Mouse (Mus musculus): Measurements from ENCODE around the gene Ncoa7. TPM values are rescaled to one million over a fixed set of nuclear protein-coding genes. Genes with fewer than 3 reads are reported as not detected.
"Not testable (repeated sequence)": the region's sequence is repeated elsewhere in the genome, so short reads cannot be mapped to it uniquely, and the experiment has no call there.

The Ncoa7 gene
- total and polyA plus RNA-seq, 2 experiments from 2014 or later: 19.1 to 22.7 TPM

DNA sequence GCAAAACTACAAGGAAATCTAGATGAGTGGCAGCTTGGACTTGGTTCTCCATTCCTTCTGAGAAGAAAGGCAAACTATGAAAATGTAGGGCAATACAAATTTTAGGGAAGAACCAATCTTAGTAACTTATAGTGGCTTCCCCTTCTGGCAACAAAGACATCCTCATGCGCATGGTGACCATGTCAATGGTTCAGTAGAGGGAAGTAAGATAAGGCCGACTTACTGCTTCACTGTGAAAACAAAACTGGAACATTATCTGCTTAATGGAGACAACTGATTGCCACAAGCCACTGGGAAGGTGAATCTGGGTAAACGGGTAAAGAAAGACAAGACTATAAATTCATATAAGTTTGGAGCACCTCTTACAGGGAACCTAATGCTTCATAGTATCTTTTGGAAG, 128.3 kb downstream of the Ncoa7 start:
- H3K27ac ChIP-seq (ENCODE audit: low read depth, low read length): no peak overlapping the region
- H3K4me1 ChIP-seq (ENCODE audit: insufficient read depth): no peaks in the 10 kb centered on the region
- 96% methylated on average over 3 of the region's 3 CpGs for WGBS
- peaks cover 4% of the 10 kb centered on the region; the same call in 1 of the 2 replicates for H3K36me3 ChIP-seq (ENCODE audit: insufficient read depth)
- no peak overlapping the region for H3K4me3 ChIP-seq (ENCODE audit: low read depth, low read length)
- no peaks in the 10 kb centered on the region for H3K27me3 ChIP-seq (ENCODE audit: insufficient read depth, low read length)
- TF ChIP-seq CTCF (IDR thresholded peaks at IDR 0.05; ENCODE audit: low read depth): no peak
- no peak overlapping the region for H3K4me2 ChIP-seq (ENCODE audit: low read depth)
- no peaks in the 10 kb centered on the region for H3K9me3 ChIP-seq (ENCODE audit: low read length)
- no peak overlapping the region for H3K9ac ChIP-seq
- ATAC-seq: no peak
- no peak for DNase-seq

DNA sequence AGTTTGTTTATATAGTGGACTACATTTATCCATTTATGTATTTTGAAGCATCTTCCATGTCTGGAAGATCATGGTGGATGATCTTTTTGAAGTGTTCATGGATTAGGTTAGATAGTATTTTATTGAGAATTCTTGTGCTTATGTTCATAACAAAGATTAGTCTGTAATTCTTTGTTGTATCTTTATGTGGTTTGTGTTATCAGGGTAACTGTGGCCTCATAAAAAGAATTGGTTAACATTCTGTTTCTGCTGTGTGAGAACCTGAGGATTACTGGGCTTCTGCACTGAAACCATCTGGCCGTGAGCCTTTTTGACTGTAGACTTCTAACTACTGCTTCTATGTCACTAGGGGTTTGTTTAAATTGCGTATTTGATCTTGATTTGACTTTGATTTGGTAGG, 136.5 kb downstream of the Ncoa7 start:
- TF ChIP-seq CTCF (IDR thresholded peaks at IDR 0.05; ENCODE audit: low read depth): no peak
- ATAC-seq: no peak
- 88% methylated on average over 2 of the region's 2 CpGs for WGBS

DNA sequence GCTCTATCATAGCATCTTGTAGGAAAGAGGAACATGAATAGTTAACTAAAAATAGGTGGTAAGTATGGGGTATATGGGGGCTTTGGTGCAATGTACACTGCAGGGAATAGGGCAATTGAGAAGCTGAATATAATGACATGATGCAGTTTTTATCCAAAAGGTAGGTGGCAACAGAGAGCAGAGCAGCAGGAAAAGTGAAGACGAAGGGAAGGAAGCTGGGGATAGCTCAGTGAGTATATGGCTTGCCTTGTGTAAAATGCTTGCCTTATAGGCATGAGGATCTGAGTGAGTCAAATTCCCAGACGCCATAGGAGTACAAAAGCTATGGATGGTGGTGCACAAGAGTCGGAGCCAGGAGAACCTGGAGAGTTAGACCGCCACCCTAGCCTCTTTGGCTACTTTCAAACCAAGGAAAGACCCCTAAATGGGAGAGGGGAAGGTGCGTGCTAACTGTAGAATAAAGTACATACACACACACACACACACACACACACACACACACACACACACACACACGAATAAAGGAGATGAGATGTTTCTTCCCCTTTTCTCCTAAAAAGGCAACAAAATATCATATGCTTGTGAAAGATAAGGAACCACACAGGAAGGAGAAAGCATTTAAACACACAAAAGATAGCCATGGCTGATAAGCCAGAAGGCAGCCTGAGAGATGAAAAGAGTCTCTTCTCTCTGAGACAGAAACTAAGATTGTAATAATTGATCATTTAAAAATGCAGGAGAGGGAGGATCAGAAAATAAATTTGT, 142.4 kb downstream of the Ncoa7 start:
- 91% methylated on average over 6 of the region's 6 CpGs for WGBS

More for the DNA sequence above, 136.5 kb downstream of the Ncoa7 start:
- H3K27ac ChIP-seq (ENCODE audit: low read depth, low read length): no peak overlapping the region
- H3K4me2 ChIP-seq (ENCODE audit: low read depth): no peak overlapping the region
- no peaks in the 10 kb centered on the region for H3K4me1 ChIP-seq (ENCODE audit: insufficient read depth)
- H3K4me3 ChIP-seq (ENCODE audit: low read depth, low read length): no peak overlapping the region
- no peaks in the 10 kb centered on the region for H3K9me3 ChIP-seq (ENCODE audit: low read length)
- no peak overlapping the region for H3K9ac ChIP-seq
- DNase-seq: no peak
- no peaks in the 10 kb centered on the region for H3K27me3 ChIP-seq (ENCODE audit: insufficient read depth, low read length)
- H3K36me3 ChIP-seq (ENCODE audit: insufficient read depth): peaks cover 15% of the 10 kb centered on the region

DNA sequence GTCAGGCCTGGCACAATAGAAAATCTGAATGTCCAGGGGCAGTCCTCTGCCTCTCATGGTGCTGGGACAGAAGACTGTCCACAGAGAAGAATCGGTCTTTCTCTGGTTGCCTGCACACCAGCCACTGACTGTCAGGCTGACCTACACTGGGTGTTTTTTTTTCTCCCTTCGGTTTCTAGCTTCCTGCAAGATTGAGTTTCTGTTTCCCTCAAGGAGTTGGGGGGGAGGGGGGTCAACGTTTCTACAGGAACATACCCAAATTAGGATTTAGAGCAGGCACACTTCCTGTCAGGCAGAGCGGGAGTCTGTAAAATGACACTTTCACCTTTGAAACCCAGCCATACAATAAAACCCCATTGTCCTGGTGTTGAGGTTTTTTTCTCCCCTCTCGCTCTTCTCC, 147.5 kb downstream of the Ncoa7 start:
- Histone ChIP-seq H3K9me3 (ENCODE audit: low read length) (no peaks in the 10 kb centered on the region), H3K27ac (ENCODE audit: low read depth, low read length) (no peak overlapping the region), H3K27me3 (ENCODE audit: insufficient read depth, low read length) (no peaks in the 10 kb centered on the region), H3K4me2 (ENCODE audit: low read depth) (no peak overlapping the region), H3K36me3 (ENCODE audit: insufficient read depth) (peaks cover 39% of the 10 kb centered on the region), H3K4me3 (ENCODE audit: low read depth, low read length) (no peak overlapping the region), H3K4me1 (ENCODE audit: insufficient read depth) (no peaks in the 10 kb centered on the region), H3K9ac (no peak overlapping the region)
- TF ChIP-seq CTCF (IDR thresholded peaks at IDR 0.05; ENCODE audit: low read depth): no peak
- WGBS: 27% methylated on average over 5 of the region's 5 CpGs
- DNase-seq (no peak), ATAC-seq (no peak)

More for the DNA sequence above, 142.4 kb downstream of the Ncoa7 start:
- no peak for DNase-seq
- ATAC-seq: no peak
- Histone ChIP-seq H3K27ac (ENCODE audit: low read depth, low read length) (no peak overlapping the region), H3K36me3 (ENCODE audit: insufficient read depth) (peaks cover 37% of the 10 kb centered on the region), H3K4me3 (ENCODE audit: low read depth, low read length) (no peak overlapping the region), H3K27me3 (ENCODE audit: insufficient read depth, low read length) (no peaks in the 10 kb centered on the region), H3K4me1 (ENCODE audit: insufficient read depth) (no peaks in the 10 kb centered on the region), H3K4me2 (ENCODE audit: low read depth) (no peak overlapping the region), H3K9me3 (ENCODE audit: low read length) (no peaks in the 10 kb centered on the region), H3K9ac (no peak overlapping the region)
- TF ChIP-seq CTCF (IDR thresholded peaks at IDR 0.05; ENCODE audit: low read depth): peak; percentile 34

DNA sequence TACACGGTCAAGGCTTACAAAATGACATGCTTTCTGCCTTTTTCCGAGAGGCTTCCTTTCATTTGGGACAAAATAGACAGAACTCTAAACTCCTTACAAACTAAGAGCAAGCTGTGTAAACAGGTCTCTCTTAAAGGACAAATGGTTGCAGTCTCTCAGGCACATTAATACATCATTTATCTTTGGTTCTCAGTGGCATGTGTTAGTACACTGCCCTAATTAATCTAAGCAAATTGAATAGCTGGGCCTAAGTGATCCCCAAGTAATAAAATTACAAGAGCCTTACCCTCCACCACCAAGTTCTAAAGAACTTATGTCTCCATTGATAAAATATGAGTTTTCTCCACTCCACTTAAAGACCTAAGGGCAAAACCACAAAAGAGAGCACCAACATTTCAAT, 155.4 kb downstream of the Ncoa7 start:
- no peaks in the 10 kb centered on the region for H3K27me3 ChIP-seq (ENCODE audit: insufficient read depth, low read length)
- H3K4me2 ChIP-seq (ENCODE audit: low read depth): no peak overlapping the region
- no peak overlapping the region for H3K9ac ChIP-seq
- H3K4me3 ChIP-seq (ENCODE audit: low read depth, low read length): no peak overlapping the region
- H3K36me3 ChIP-seq (ENCODE audit: insufficient read depth): peaks cover 19% of the 10 kb centered on the region
- no peak for TF ChIP-seq CTCF (IDR thresholded peaks at IDR 0.05; ENCODE audit: low read depth)
- H3K4me1 ChIP-seq (ENCODE audit: insufficient read depth): no peaks in the 10 kb centered on the region
- DNase-seq (no peak), ATAC-seq (no peak)
- WGBS: 75% methylated on average over 2 of the region's 2 CpGs
- H3K27ac ChIP-seq (ENCODE audit: low read depth, low read length): no peak overlapping the region
- H3K9me3 ChIP-seq (ENCODE audit: low read length): no peaks in the 10 kb centered on the region

DNA sequence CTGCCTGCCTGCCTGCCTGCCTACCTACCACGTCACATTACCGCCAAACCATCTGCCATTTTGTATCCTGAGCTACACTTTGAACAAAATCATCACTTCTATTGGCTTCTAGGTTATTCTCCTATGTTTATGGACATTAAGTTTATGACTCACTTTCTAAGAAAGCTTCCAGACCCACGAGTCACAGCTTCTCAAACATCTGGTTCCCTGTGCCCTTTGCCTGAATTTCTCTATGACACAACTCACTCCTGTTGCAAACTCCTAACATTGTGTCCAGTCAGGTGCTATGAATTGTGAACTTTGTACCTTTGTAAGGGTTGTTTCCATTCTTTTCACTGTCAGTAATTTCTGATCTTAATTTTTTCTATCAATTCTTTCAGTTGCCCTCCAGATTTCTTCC, 164.9 kb downstream of the Ncoa7 start:
- Histone ChIP-seq H3K4me1 (ENCODE audit: insufficient read depth) (no peaks in the 10 kb centered on the region), H3K4me3 (ENCODE audit: low read depth, low read length) (no peak overlapping the region), H3K27me3 (ENCODE audit: insufficient read depth, low read length) (no peaks in the 10 kb centered on the region), H3K4me2 (ENCODE audit: low read depth) (no peak overlapping the region), H3K27ac (ENCODE audit: low read depth, low read length) (no peak overlapping the region), H3K9ac (no peak overlapping the region), H3K9me3 (ENCODE audit: low read length) (no peaks in the 10 kb centered on the region), H3K36me3 (ENCODE audit: insufficient read depth) (no peaks in the 10 kb centered on the region)
- no peak for TF ChIP-seq CTCF (IDR thresholded peaks at IDR 0.05; ENCODE audit: low read depth)
- ATAC-seq (no peak), DNase-seq (no peak)
- WGBS: 78% methylated on average over 3 of the region's 3 CpGs

DNA sequence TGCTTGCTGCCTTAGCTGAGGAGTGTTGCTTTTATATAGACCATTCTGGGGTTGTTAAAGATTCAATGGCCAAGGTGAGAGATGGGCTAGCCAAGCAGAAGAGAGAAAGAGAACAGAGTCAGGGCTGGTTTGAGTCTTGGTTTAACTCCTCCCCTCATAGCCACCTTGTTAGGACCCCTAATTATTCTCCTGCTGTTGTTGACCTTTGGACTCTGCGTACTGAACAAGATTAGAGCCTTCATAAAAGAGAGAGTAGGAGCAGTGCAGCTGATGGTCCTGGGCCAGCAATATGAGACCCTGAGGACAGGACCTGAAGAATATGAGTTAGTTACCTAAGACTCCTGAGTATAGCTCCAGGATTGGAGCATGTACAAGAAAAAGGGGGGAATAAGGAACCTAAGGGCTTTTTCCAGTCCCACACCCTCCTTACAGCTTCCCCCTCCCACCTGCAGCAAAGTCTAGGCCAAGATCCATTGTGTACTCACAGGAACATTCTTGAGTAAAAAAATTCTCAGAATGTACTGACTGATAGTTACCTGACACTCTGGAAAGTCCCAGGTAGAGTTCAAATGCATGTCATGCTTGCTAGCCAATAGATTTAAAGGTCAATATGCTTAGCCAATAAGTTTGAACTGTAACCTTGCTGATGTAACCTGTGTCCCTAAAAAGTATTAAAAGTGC, 166.5 kb downstream of the Ncoa7 start:
- not testable (repeated sequence) for DNase-seq; H3K4me3 ChIP-seq (ENCODE audit: low read depth, low read length); H3K27me3 ChIP-seq (ENCODE audit: insufficient read depth, low read length); H3K27ac ChIP-seq (ENCODE audit: low read depth, low read length); H3K9ac ChIP-seq; H3K4me1 ChIP-seq (ENCODE audit: insufficient read depth); H3K4me2 ChIP-seq (ENCODE audit: low read depth); ATAC-seq; H3K36me3 ChIP-seq (ENCODE audit: insufficient read depth); H3K9me3 ChIP-seq (ENCODE audit: low read length)
- WGBS: 94% methylated on average over 1 of the region's 1 CpGs
